Mouse (Mus musculus) heart, embryonic 13.5 days (tissue): ENCODE data around the gene Gm9046. TPM values are rescaled to one million over a fixed set of nuclear protein-coding genes. Genes with fewer than 3 reads are reported as not detected.
"Not testable (repeated sequence)": the region's sequence is repeated elsewhere in the genome, so short reads cannot be mapped to it uniquely, and the experiment has no call there.

ENCODE experiments used
- ATAC-seq: fragments of 200-750 bp; cut with Nextera tagmentation; 2 replicates; pipeline ENCODE4 v1.8.0; 2017; ENCODE audit warnings: moderate TSS enrichment; ENCODE audit not compliant: insufficient number of reproducible peaks, low FRiP score, low TSS enrichment; ENCODE audit errors: extremely low read depth
- H3K27ac ChIP-seq: fragments of 300-500 bp; sonication (generic); replicated peaks from 2 replicates; pipeline ENCODE4 v1.5.1; 2015; ENCODE audit warnings: moderate library complexity, mild to moderate bottlenecking, inconsistent platforms
- H3K27me3 ChIP-seq: fragments of 300-500 bp; sonication (generic); replicated peaks from 2 replicates; pipeline ENCODE4 v1.6.1; 2015; ENCODE audit warnings: mild to moderate bottlenecking, inconsistent platforms
- H3K36me3 ChIP-seq: fragments of 300-500 bp; sonication (generic); 2 replicates; pipeline ENCODE4 v1.6.1; 2015; ENCODE audit warnings: mild to moderate bottlenecking, inconsistent platforms
- H3K4me1 ChIP-seq: fragments of 300-500 bp; sonication (generic); 2 replicates; pipeline ENCODE4 v1.6.1; 2015; ENCODE audit warnings: inconsistent platforms
- H3K4me2 ChIP-seq: fragments of 300-500 bp; sonication (generic); 2 replicates; pipeline ENCODE4 v1.6.1; 2015; ENCODE audit warnings: inconsistent platforms, mild to moderate bottlenecking, moderate library complexity
- H3K4me3 ChIP-seq: fragments of 300-500 bp; sonication (generic); 2 replicates; pipeline ENCODE4 v1.5.1; 2015; ENCODE audit warnings: moderate library complexity, mild to moderate bottlenecking, inconsistent platforms
- H3K9ac ChIP-seq: fragments of 300-500 bp; sonication (generic); 2 replicates; pipeline ENCODE4 v1.6.1; 2015; ENCODE audit warnings: inconsistent platforms, mild to moderate bottlenecking, moderate library complexity
- H3K9me3 ChIP-seq: fragments of 300-500 bp; sonication (generic); 2 replicates; pipeline ENCODE4 v1.6.1; 2016; ENCODE audit warnings: inconsistent platforms
- WGBS: fragments of 180-500 bp; shearing (Covaris S2); methylation state at CpG from one replicate; pipeline ENCODE4 v1.1.7; 2015; ENCODE audit warnings: mixed read lengths; 5-methylcytosine and 5-hydroxymethylcytosine counted together
- polyA plus RNA-seq: library from polyadenylated mRNA; unstranded; fragments of >200 nt; fragmentation: Nextera tagmentation; extraction: Ambion mirVana; gene quantifications from 2 replicates; pipeline ENCODE4 v1.2.1, GENCODE M21; 2015

Gm9046 gene
- polyA plus RNA-seq: not detected in 2 replicates

GRCm38 (mm10) chr10:118343155-118343554 is at the start of gene Gm9046:
Gm9046 (minus strand) TSS chr10:118343255.
- ATAC-seq: not testable (repeated sequence)
- no CpG with 5 or more reads among the region's 14 CpGs for WGBS

GRCm38 (mm10) chr10:118370443-118370842 is 27.4 kb upstream of the Gm9046 start:
- H3K36me3 ChIP-seq: no peaks in the 10 kb centered on the region
- no peaks in the 10 kb centered on the region for H3K27me3 ChIP-seq
- H3K4me1 ChIP-seq: no peaks in the 10 kb centered on the region
- no peak overlapping the region for H3K9ac ChIP-seq
- H3K9me3 ChIP-seq: no peaks in the 10 kb centered on the region
- peak overlapping the region; percentile 56 for H3K4me2 ChIP-seq
- 9% methylated on average over 10 of the region's 10 CpGs for WGBS
- no peak for ATAC-seq
- peak overlapping the region; percentile 19; the same call in 1 of the 2 replicates for H3K4me3 ChIP-seq
- H3K27ac ChIP-seq: no peak overlapping the region

More at GRCm38 (mm10) chr10:118343155-118343554, at the start of gene Gm9046:
- H3K9ac ChIP-seq, H3K4me1 ChIP-seq, H3K4me3 ChIP-seq, H3K4me2 ChIP-seq, H3K27me3 ChIP-seq, H3K36me3 ChIP-seq, H3K27ac ChIP-seq, H3K9me3 ChIP-seq: not testable (repeated sequence)

- Histone ChIP-seq H3K4me1 (no peaks in the 10 kb centered on the region), H3K9ac (no peak overlapping the region), H3K4me2 (no peak overlapping the region), H3K4me3 (no peak overlapping the region), H3K27me3 (no peaks in the 10 kb centered on the region), H3K9me3 (no peaks in the 10 kb centered on the region), H3K27ac (no peak overlapping the region), H3K36me3 (no peaks in the 10 kb centered on the region)
- no peak for ATAC-seq
- 82% methylated on average over 9 of the region's 9 CpGs for WGBS
Observed at GRCm38 (mm10) chr10:118369518-118369917, 26.5 kb upstream of the Gm9046 start.

GRCm38 (mm10) chr10:118354005-118354404 is 10.9 kb upstream of the Gm9046 start, which contains the start of gene Gm9049:
Gm9049 (minus strand) TSS chr10:118354105.
- H3K36me3 ChIP-seq, ATAC-seq, H3K4me3 ChIP-seq, H3K9ac ChIP-seq, H3K4me1 ChIP-seq, H3K9me3 ChIP-seq, H3K4me2 ChIP-seq, H3K27me3 ChIP-seq, H3K27ac ChIP-seq: not testable (repeated sequence)
- WGBS: 71% methylated on average over 1 of the region's 11 CpGs

- H3K9me3 ChIP-seq, H3K4me2 ChIP-seq, H3K27ac ChIP-seq, H3K4me3 ChIP-seq, H3K27me3 ChIP-seq, H3K36me3 ChIP-seq, H3K4me1 ChIP-seq, ATAC-seq, H3K9ac ChIP-seq: not testable (repeated sequence)
- 50% methylated on average over 1 of the region's 14 CpGs for WGBS
Observed at GRCm38 (mm10) chr10:118348579-118348978, 5.5 kb upstream of the Gm9046 start, which contains the start of gene Gm9048. Gm9048 (minus strand) TSS chr10:118348679.

GRCm38 (mm10) chr10:118337731-118338130 is 5.3 kb downstream of the Gm9046 start, which contains the start of gene Gm9045:
Gm9045 (minus strand) TSS chr10:118337831.
- not testable (repeated sequence) for ATAC-seq
- WGBS: no CpG with 5 or more reads among the region's 14 CpGs

GRCm38 (mm10) chr10:118332308-118332707 is 10.7 kb downstream of the Gm9046 start, which contains the start of gene Gm9044:
Gm9044 (minus strand) TSS chr10:118332408.
- not testable (repeated sequence) for H3K4me2 ChIP-seq, H3K4me1 ChIP-seq, H3K9me3 ChIP-seq, H3K36me3 ChIP-seq, H3K4me3 ChIP-seq, H3K27ac ChIP-seq, ATAC-seq, H3K27me3 ChIP-seq, H3K9ac ChIP-seq
- WGBS: no CpG with 5 or more reads among the region's 14 CpGs

More at GRCm38 (mm10) chr10:118337731-118338130, 5.3 kb downstream of the Gm9046 start, which contains the start of gene Gm9045:
- H3K27ac ChIP-seq, H3K9ac ChIP-seq, H3K27me3 ChIP-seq, H3K4me3 ChIP-seq, H3K4me2 ChIP-seq, H3K4me1 ChIP-seq, H3K36me3 ChIP-seq, H3K9me3 ChIP-seq: not testable (repeated sequence)

GRCm38 (mm10) chr10:118326869-118327268 is 16.2 kb downstream of the Gm9046 start, which contains the start of gene Gm9040:
Gm9040 (minus strand) TSS chr10:118326969.
- H3K36me3 ChIP-seq, ATAC-seq, H3K4me2 ChIP-seq, H3K27me3 ChIP-seq, H3K4me3 ChIP-seq, H3K27ac ChIP-seq, H3K4me1 ChIP-seq, H3K9ac ChIP-seq, H3K9me3 ChIP-seq: not testable (repeated sequence)
- WGBS: no CpG with 5 or more reads among the region's 11 CpGs

GRCm38 (mm10) chr10:118319024-118319423 is 24.0 kb downstream of the Gm9046 start:
- H3K36me3 ChIP-seq: no peaks in the 10 kb centered on the region
- no peak for ATAC-seq
- H3K4me3 ChIP-seq: no peak overlapping the region
- H3K9ac ChIP-seq: no peak overlapping the region
- WGBS: 74% methylated on average over 8 of the region's 8 CpGs
- no peak overlapping the region for H3K4me2 ChIP-seq
- H3K9me3 ChIP-seq: no peaks in the 10 kb centered on the region
- no peaks in the 10 kb centered on the region for H3K4me1 ChIP-seq
- no peak overlapping the region for H3K27ac ChIP-seq
- H3K27me3 ChIP-seq: no peaks in the 10 kb centered on the region

GRCm38 (mm10) chr10:118302133-118302532 is 40.9 kb downstream of the Gm9046 start:
- H3K4me3 ChIP-seq, H3K9me3 ChIP-seq, H3K27me3 ChIP-seq, H3K9ac ChIP-seq, H3K4me1 ChIP-seq, H3K27ac ChIP-seq, H3K4me2 ChIP-seq, H3K36me3 ChIP-seq, ATAC-seq: not testable (repeated sequence)
- 32% methylated on average over 2 of the region's 2 CpGs for WGBS

GRCm38 (mm10) chr10:118294938-118295337 is 48.1 kb downstream of the Gm9046 start, which contains the start of gene Iltifb:
Iltifb (minus strand) TSS chr10:118295038.
- Histone ChIP-seq H3K4me1 (no peaks in the 10 kb centered on the region), H3K4me2 (no peak within 1 kb of the TSS), H3K4me3 (no peak within 1 kb of the TSS), H3K36me3 (no peaks in the 10 kb centered on the region), H3K27me3 (no peaks in the 10 kb centered on the region), H3K9me3 (no peaks in the 10 kb centered on the region), H3K27ac (no peak within 1 kb of the TSS), H3K9ac (no peak within 1 kb of the TSS)
- 70% methylated on average over 6 of the region's 6 CpGs for WGBS
- ATAC-seq: no peak
